Mouse (Mus musculus) WW6 (cell line): ENCODE results near the gene Kcnip2.

Source experiments
- DNase-seq: peaks from one replicate; pipeline ENCODE4 v3.0.0-alpha.2; 2013; ENCODE audit warnings: low read depth, low spot score

Gene Kcnip2

GRCm38 (mm10) chr19:45782315-45783001 is 33.4 kb downstream of the Kcnip2 start:
- DNase-seq, result no peak

GRCm38 (mm10) chr19:45781676-45782075 is 34.2 kb downstream of the Kcnip2 start:
- no peak for DNase-seq

GRCm38 (mm10) chr19:45780350-45780915 is 35.4 kb downstream of the Kcnip2 start:
- DNase-seq, result no peak

GRCm38 (mm10) chr19:45775486-45775885 is 40.4 kb downstream of the Kcnip2 start:
- DNase-seq, result no peak

GRCm38 (mm10) chr19:45771501-45771900 is 44.4 kb downstream of the Kcnip2 start:
- no peak for DNase-seq

- no peak for DNase-seq
Measured at GRCm38 (mm10) chr19:45760810-45761209, 55.1 kb downstream of the Kcnip2 start.

- DNase-seq, result no peak
Measured at GRCm38 (mm10) chr19:45758671-45759070, 57.2 kb downstream of the Kcnip2 start.

GRCm38 (mm10) chr19:45753551-45753950 is 62.3 kb downstream of the Kcnip2 start:
- DNase-seq, result no peak

- DNase-seq, result no peak
Measured at GRCm38 (mm10) chr19:45751881-45752280, 64.0 kb downstream of the Kcnip2 start.

GRCm38 (mm10) chr19:45749243-45750043 is 66.4 kb downstream of the Kcnip2 start, which contains the start of gene Npm3:
TSS of gene Npm3 (minus strand) at chr19:45749591.
- peak; percentile 70 for DNase-seq

- no peak for DNase-seq
Measured at GRCm38 (mm10) chr19:45748691-45749242, 67.1 kb downstream of the Kcnip2 start.

- no peak for DNase-seq
Measured at GRCm38 (mm10) chr19:45748206-45748605, 67.7 kb downstream of the Kcnip2 start.

- DNase-seq, result no peak
Measured at GRCm38 (mm10) chr19:45747028-45747867, 68.6 kb downstream of the Kcnip2 start.

GRCm38 (mm10) chr19:45746153-45747020 is 69.5 kb downstream of the Kcnip2 start:
- DNase-seq, result peak; percentile 68

GRCm38 (mm10) chr19:45745344-45746152 is 70.3 kb downstream of the Kcnip2 start:
- DNase-seq, result no peak

GRCm38 (mm10) chr19:45743619-45744018 is 72.2 kb downstream of the Kcnip2 start:
- no peak for DNase-seq

- DNase-seq, result no peak
Measured at GRCm38 (mm10) chr19:45742984-45743575, 72.8 kb downstream of the Kcnip2 start.

GRCm38 (mm10) chr19:45742218-45742983 is 73.5 kb downstream of the Kcnip2 start, which contains the start of gene Fgf8:
TSS of gene Fgf8 (minus strand) at chr19:45742915.
- DNase-seq, result no peak
